Mouse (Mus musculus) brain, adult 10 weeks (tissue): ENCODE results near the gene Oosp2. TPM values are rescaled to one million over a fixed set of nuclear protein-coding genes. Genes with fewer than 3 reads are reported as not detected.

Experiments used
- polyA plus RNA-seq: library from polyadenylated mRNA; stranded (reverse); fragments of 350-450 nt; fragmentation: Illumina TruSeq; extraction: RNeasy Lipid Tissue Mini Kit (QIAGEN cat#74804); gene quantifications from one replicate; pipeline ENCODE4 v1.2.3, GENCODE M21; 2015; ENCODE audit warnings: low read depth, low replicate concordance

Oosp2 gene
- not detected for polyA plus RNA-seq

DNA sequence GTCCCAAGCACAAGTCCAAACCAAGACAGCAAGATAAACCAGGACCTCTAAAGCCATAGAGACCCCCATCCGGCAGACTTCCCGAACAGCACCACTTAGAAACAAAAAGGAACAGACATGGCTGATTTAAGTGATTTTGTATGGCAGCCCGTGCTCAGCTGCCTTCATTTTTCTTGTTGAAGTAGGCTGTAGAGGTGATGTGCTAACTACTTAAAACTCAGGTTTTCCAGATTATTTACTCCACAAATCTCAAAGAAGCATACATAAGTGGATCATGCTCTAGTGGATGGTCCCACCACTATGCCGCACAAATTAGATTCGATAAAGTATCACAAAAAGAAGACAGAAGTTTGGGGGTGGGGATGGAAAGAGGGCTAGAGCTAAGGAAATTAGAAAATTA, at the start of gene Oosp2:
Oosp2 (minus strand) TSS at position 101 of the 400 bp plus-strand sequence.

DNA sequence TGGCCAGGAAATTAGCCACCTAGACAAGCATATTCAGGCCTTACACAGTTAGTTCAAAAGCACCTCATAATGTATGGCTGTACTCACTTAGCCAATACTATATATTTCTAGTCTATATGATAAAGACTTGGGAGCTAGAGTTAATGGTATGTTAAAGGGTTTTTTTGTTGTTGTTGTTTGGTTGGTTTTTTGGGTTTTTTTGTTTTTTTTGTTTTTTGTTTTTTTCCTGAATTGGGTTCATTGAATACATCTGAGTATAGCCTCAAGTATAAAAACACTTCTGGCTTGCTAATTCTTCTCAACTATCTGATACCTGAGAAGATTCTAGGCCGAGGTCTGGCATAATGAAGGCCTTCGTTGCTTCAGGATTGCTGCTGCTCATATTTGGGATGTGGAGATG, 36.4 kb upstream of the Oosp2 start, which contains the start of gene Oosp3:
Oosp3 (plus strand) TSS at position 301 of the 400 bp plus-strand sequence.

DNA sequence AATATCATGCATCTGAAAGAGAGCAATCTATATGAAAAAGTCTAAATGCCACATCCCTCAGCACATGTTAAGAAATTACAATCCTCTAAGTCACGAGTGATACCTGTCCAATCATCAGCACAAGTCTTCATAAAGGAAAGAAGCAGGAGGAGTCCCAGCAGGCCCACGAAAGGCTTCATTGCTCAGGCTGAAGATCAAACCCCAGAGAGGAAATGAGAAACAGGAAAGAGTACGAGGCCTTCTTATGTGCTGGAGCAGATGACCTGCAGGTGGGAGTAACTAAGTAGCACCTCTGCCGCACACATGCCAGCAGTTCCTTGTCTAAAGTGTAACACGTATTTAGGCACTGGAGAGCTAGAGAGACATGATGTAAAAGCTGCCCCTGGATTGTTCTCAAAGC, 30.5 kb upstream of the Oosp2 start, which contains the start of gene Oosp1:
Oosp1 (minus strand) TSS at position 312 of the 400 bp plus-strand sequence.

DNA sequence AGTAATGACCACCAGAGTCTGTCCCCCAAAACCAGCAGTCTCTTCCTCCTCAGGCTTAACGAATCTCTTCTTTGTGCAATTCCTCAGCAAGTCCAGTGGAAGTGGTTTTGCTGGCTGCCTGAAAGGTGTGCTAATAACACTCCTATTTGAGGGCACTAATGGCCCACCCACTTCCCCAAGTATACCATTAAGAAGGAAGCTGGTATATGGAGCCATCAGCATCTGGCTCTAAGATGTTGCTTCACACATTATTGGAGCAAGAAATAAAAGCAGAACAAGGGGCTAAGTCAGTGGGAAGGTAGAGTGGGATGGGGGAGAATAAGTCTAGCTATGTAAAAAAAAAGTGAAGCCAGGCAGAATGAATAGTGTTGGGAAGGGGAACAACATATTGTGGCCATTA, 19.6 kb downstream of the Oosp2 start, which contains the start of gene Ms4a3:
Ms4a3 (minus strand) TSS at position 120 of the 400 bp plus-strand sequence.

DNA sequence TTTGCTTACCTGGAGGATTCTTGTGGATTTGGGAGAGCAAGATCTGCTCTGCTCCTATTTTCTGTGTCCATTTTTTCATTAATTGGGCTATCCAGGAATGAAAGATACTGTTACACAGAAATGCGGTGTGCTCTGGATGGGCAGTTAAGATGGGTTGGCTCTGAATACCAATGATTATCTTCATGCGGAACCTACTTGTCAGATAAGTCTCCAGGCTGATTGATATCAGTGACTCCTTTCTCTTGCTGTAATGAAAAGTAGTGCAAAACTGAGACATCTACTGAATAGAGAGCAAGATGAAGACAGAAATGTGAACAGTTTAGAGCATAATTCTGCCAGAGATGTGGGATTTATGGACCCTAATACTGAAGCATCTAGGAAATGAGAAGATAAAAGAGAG, 36.8 kb downstream of the Oosp2 start, which contains the start of gene Ms4a2:
Ms4a2 (minus strand) TSS at position 169 of the 400 bp plus-strand sequence.

DNA sequence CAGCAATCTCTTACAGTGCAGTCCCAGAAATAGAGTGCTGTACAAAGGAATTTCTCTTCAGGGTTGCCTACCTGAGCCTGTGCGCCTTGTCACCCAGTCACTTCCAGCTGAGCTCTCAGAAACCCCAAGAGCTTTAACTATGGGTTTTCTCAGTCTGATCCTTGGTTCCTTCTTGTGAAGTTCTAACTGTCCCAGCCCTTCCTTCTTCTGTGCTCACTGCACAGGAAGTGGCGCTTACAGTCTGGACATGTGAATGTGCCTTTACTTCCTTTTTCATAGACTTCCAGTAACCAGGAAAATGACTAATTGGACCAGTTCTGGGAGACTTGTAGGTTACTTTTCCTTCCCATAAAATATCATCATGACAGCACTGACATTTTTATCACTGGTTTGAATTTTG, 55.8 kb downstream of the Oosp2 start, which contains the start of gene Ms4a6d:
Ms4a6d (minus strand) TSS at position 247 of the 400 bp plus-strand sequence.

Other genes starting within 250 kb of the Oosp2 start
- not detected for gene Ms4a4b, start 217.0 kb downstream of the Oosp2 start, polyA plus RNA-seq
- 1.8 TPM for gene Ms4a6c, start 191.2 kb downstream of the Oosp2 start, polyA plus RNA-seq
- gene Gm8369, start 174.6 kb downstream of the Oosp2 start, polyA plus RNA-seq: 0.70 TPM
- gene Ms4a6b, start 144.0 kb downstream of the Oosp2 start, polyA plus RNA-seq: 3.6 TPM
- not detected for gene Ms4a4d, start 123.8 kb downstream of the Oosp2 start, polyA plus RNA-seq
- gene Ms4a6d, start 55.7 kb downstream of the Oosp2 start, polyA plus RNA-seq: 1.9 TPM
- not detected for gene Ms4a2, start 36.8 kb downstream of the Oosp2 start, polyA plus RNA-seq
- gene Ms4a3, start 19.7 kb downstream of the Oosp2 start, polyA plus RNA-seq: not detected
- gene Oosp1, start 30.6 kb upstream of the Oosp2 start, polyA plus RNA-seq: not detected
- gene Oosp3, start 36.5 kb upstream of the Oosp2 start, polyA plus RNA-seq: not detected
- gene Gif, start 87.0 kb upstream of the Oosp2 start, polyA plus RNA-seq: not detected
- 59.0 TPM for gene Mrpl16, start 109.8 kb upstream of the Oosp2 start, polyA plus RNA-seq
- gene Stx3, start 158.8 kb upstream of the Oosp2 start, polyA plus RNA-seq: 34.6 TPM
- not detected for gene Olfr1417, start 178.7 kb upstream of the Oosp2 start, polyA plus RNA-seq
- not detected for gene Olfr1418, start 200.5 kb upstream of the Oosp2 start, polyA plus RNA-seq
- not detected for gene Olfr1419, start 214.5 kb upstream of the Oosp2 start, polyA plus RNA-seq
- gene Olfr1420, start 226.0 kb upstream of the Oosp2 start, polyA plus RNA-seq: not detected